Mouse (Mus musculus): Measurements from ENCODE around the gene Relch. TPM values are rescaled to one million over a fixed set of nuclear protein-coding genes. Genes with fewer than 3 reads are reported as not detected.
"Not testable (repeated sequence)": the region's sequence is repeated elsewhere in the genome, so short reads cannot be mapped to it uniquely, and the experiment has no call there.

The Relch gene
- total and polyA plus RNA-seq, 2 experiments from 2014 or later = 50.5 to 66.7 TPM

GRCm38 (mm10) chr1:105748091-105748799 lies 84.6 kb downstream of the Relch start:
- ATAC-seq (ENCODE audit: low FRiP score) (no peak), DNase-seq (ENCODE audit: low spot score) (no peak)
- Histone ChIP-seq H3K27me3 (ENCODE audit: insufficient read depth, low read length) (no peaks in the 10 kb centered on the region), H3K9ac (replicated peaks; ENCODE audit: low read length, poor library complexity, severe bottlenecking) (no peak overlapping the region), H3K4me3 (ENCODE audit: low read depth, low read length) (no peak overlapping the region), H3K27ac (ENCODE audit: low read depth, low read length) (no peak overlapping the region), H3K36me3 (ENCODE audit: insufficient read depth, low read length) (peaks cover 23% of the 10 kb centered on the region), H3K4me1 (ENCODE audit: insufficient read depth, low read length) (no peaks in the 10 kb centered on the region), H3K4me2 (ENCODE audit: low read depth, low read length, poor library complexity, severe bottlenecking) (no peak overlapping the region), H3K9me3 (ENCODE audit: low read length) (no peaks in the 10 kb centered on the region)
- no peak for TF ChIP-seq CTCF (IDR thresholded peaks at IDR 0.05)
- 97% methylated on average over 4 of the region's 4 CpGs for WGBS

- TF ChIP-seq CTCF (IDR thresholded peaks at IDR 0.05) = no peak
- Histone ChIP-seq H3K4me3 (ENCODE audit: low read depth, low read length) (no peak overlapping the region), H3K27ac (ENCODE audit: low read depth, low read length) (no peak overlapping the region), H3K36me3 (ENCODE audit: insufficient read depth, low read length) (peaks cover 3% of the 10 kb centered on the region; the same call in 1 of the 2 replicates), H3K9ac (replicated peaks; ENCODE audit: low read length, poor library complexity, severe bottlenecking) (no peak overlapping the region), H3K4me1 (ENCODE audit: insufficient read depth, low read length) (no peaks in the 10 kb centered on the region), H3K4me2 (ENCODE audit: low read depth, low read length, poor library complexity, severe bottlenecking) (no peak overlapping the region), H3K9me3 (ENCODE audit: low read length) (no peaks in the 10 kb centered on the region), H3K27me3 (ENCODE audit: insufficient read depth, low read length) (no peaks in the 10 kb centered on the region)
- no peak for ATAC-seq (ENCODE audit: low FRiP score)
- 82% methylated on average over 4 of the region's 4 CpGs for whole genome bisulfite sequencing
- no peak for DNase-seq (ENCODE audit: low spot score)
Observed at GRCm38 (mm10) chr1:105752196-105752595, 88.5 kb downstream of the Relch start.

- DNase-seq (ENCODE audit: low spot score) (no peak), ATAC-seq (ENCODE audit: low FRiP score) (no peak)
- H3K36me3 ChIP-seq (ENCODE audit: insufficient read depth, low read length) = peaks cover 3% of the 10 kb centered on the region; the same call in 1 of the 2 replicates
- no peak overlapping the region for H3K9ac ChIP-seq (replicated peaks; ENCODE audit: low read length, poor library complexity, severe bottlenecking)
- H3K4me1 ChIP-seq (ENCODE audit: insufficient read depth, low read length) = no peaks in the 10 kb centered on the region
- 85% methylated on average over 1 of the region's 1 CpGs for WGBS
- no peak overlapping the region for H3K4me2 ChIP-seq (ENCODE audit: low read depth, low read length, poor library complexity, severe bottlenecking)
- no peaks in the 10 kb centered on the region for H3K9me3 ChIP-seq (ENCODE audit: low read length)
- no peak overlapping the region for H3K27ac ChIP-seq (ENCODE audit: low read depth, low read length)
- H3K27me3 ChIP-seq (ENCODE audit: insufficient read depth, low read length) = no peaks in the 10 kb centered on the region
- no peak overlapping the region for H3K4me3 ChIP-seq (ENCODE audit: low read depth, low read length)
- no peak for TF ChIP-seq CTCF (IDR thresholded peaks at IDR 0.05)
Observed at GRCm38 (mm10) chr1:105752944-105753343, 89.3 kb downstream of the Relch start.

- 89% methylated on average over 4 of the region's 4 CpGs for WGBS
- H3K36me3 ChIP-seq (ENCODE audit: insufficient read depth, low read length) = no peaks in the 10 kb centered on the region; the same call in 1 of the 2 replicates
- no peak for ATAC-seq (ENCODE audit: low FRiP score)
Observed at GRCm38 (mm10) chr1:105758798-105759197, 95.1 kb downstream of the Relch start.

GRCm38 (mm10) chr1:105759422-105760165 lies 95.9 kb downstream of the Relch start:
- WGBS = 79% methylated on average over 3 of the region's 3 CpGs
- no peaks in the 10 kb centered on the region for H3K27me3 ChIP-seq (ENCODE audit: insufficient read depth, low read length)
- no peak overlapping the region for H3K4me3 ChIP-seq (ENCODE audit: low read depth, low read length)
- no peak overlapping the region for H3K27ac ChIP-seq (ENCODE audit: low read depth, low read length)
- no peaks in the 10 kb centered on the region for H3K4me1 ChIP-seq (ENCODE audit: insufficient read depth, low read length)
- no peaks in the 10 kb centered on the region for H3K9me3 ChIP-seq (ENCODE audit: low read length)
- H3K4me2 ChIP-seq (ENCODE audit: low read depth, low read length, poor library complexity, severe bottlenecking) = no peak overlapping the region
- TF ChIP-seq CTCF (IDR thresholded peaks at IDR 0.05) = no peak
- no peak overlapping the region for H3K9ac ChIP-seq (replicated peaks; ENCODE audit: low read length, poor library complexity, severe bottlenecking)
- DNase-seq (ENCODE audit: low spot score) (no peak), ATAC-seq (ENCODE audit: low FRiP score) (no peak)
- no peaks in the 10 kb centered on the region for H3K36me3 ChIP-seq (ENCODE audit: insufficient read depth, low read length)

More at GRCm38 (mm10) chr1:105758798-105759197, 95.1 kb downstream of the Relch start:
- no peaks in the 10 kb centered on the region for H3K27me3 ChIP-seq (ENCODE audit: insufficient read depth, low read length)
- H3K9ac ChIP-seq (replicated peaks; ENCODE audit: low read length, poor library complexity, severe bottlenecking) = no peak overlapping the region
- H3K4me1 ChIP-seq (ENCODE audit: insufficient read depth, low read length) = no peaks in the 10 kb centered on the region
- H3K4me2 ChIP-seq (ENCODE audit: low read depth, low read length, poor library complexity, severe bottlenecking) = no peak overlapping the region
- H3K4me3 ChIP-seq (ENCODE audit: low read depth, low read length) = no peak overlapping the region
- H3K27ac ChIP-seq (ENCODE audit: low read depth, low read length) = no peak overlapping the region
- H3K9me3 ChIP-seq (ENCODE audit: low read length) = no peaks in the 10 kb centered on the region
- no peak for DNase-seq (ENCODE audit: low spot score)
- TF ChIP-seq CTCF (IDR thresholded peaks at IDR 0.05) = no peak

GRCm38 (mm10) chr1:105765586-105765985 lies 101.9 kb downstream of the Relch start:
- Histone ChIP-seq H3K9me3 (ENCODE audit: low read length) (no peaks in the 10 kb centered on the region), H3K4me2 (ENCODE audit: low read depth, low read length, poor library complexity, severe bottlenecking) (no peak overlapping the region), H3K36me3 (ENCODE audit: insufficient read depth, low read length) (no peaks in the 10 kb centered on the region), H3K27ac (ENCODE audit: low read depth, low read length) (no peak overlapping the region), H3K27me3 (ENCODE audit: insufficient read depth, low read length) (no peaks in the 10 kb centered on the region), H3K4me3 (ENCODE audit: low read depth, low read length) (no peak overlapping the region), H3K9ac (replicated peaks; ENCODE audit: low read length, poor library complexity, severe bottlenecking) (no peak overlapping the region), H3K4me1 (ENCODE audit: insufficient read depth, low read length) (no peaks in the 10 kb centered on the region)
- no peak for DNase-seq (ENCODE audit: low spot score)
- 81% methylated on average over 8 of the region's 8 CpGs for WGBS
- TF ChIP-seq CTCF (IDR thresholded peaks at IDR 0.05) = no peak
- ATAC-seq (ENCODE audit: low FRiP score) = no peak

GRCm38 (mm10) chr1:105766099-105766498 lies 102.4 kb downstream of the Relch start:
- DNase-seq (ENCODE audit: low spot score); H3K4me3 ChIP-seq (ENCODE audit: low read depth, low read length); H3K9me3 ChIP-seq (ENCODE audit: low read length); ATAC-seq (ENCODE audit: low FRiP score); H3K27ac ChIP-seq (ENCODE audit: low read depth, low read length); H3K4me2 ChIP-seq (ENCODE audit: low read depth, low read length, poor library complexity, severe bottlenecking); H3K9ac ChIP-seq (replicated peaks; ENCODE audit: low read length, poor library complexity, severe bottlenecking); H3K27me3 ChIP-seq (ENCODE audit: insufficient read depth, low read length); H3K36me3 ChIP-seq (ENCODE audit: insufficient read depth, low read length); H3K4me1 ChIP-seq (ENCODE audit: insufficient read depth, low read length): not testable (repeated sequence)
- WGBS = 92% methylated on average over 9 of the region's 9 CpGs
